Mouse (Mus musculus): ENCODE results near the gene Vim. TPM values are rescaled to one million over a fixed set of nuclear protein-coding genes. Genes with fewer than 3 reads are reported as not detected.
A peak's percentile ranks its signal among the peaks of the same experiment; 100 is the strongest.

Gene Vim
- polyA plus RNA-seq, 1 experiment, result 95.7 TPM

DNA sequence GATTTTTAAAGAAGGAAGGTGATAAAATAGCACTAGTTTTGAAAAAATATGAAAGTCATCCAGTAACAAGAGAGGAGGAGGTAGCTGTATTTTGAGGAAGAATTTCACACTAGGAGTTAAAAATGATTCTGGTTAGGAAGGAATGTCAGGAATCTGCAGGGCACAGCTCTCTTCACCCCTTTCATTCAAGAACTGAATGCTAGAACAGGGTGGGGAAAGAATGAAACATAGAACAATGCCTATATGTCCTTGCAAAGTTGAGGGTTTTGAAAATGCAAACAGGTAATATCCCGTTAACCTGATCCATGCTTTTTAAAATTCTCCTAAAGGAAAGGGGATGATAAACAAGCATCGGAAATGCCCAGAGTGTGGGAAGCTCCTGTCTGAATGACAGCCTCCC lies 19.8 kb upstream of the Vim start:
- no peak for TF ChIP-seq CTCF (IDR thresholded peaks at IDR 0.05; ENCODE audit: control insufficient read depth, insufficient read depth, insufficient replicate concordance, low read depth, low read length)
- no peak for TF ChIP-seq POLR2A (IDR thresholded peaks at IDR 0.05; ENCODE audit: control insufficient read depth, low read depth, low read length)
- Histone ChIP-seq H3K27ac (ENCODE audit: control insufficient read depth, insufficient read depth, low read depth, low read length) (no peak overlapping the region), H3K27me3 (ENCODE audit: control insufficient read depth, insufficient read depth, low read length) (no peaks in the 10 kb centered on the region), H3K4me3 (ENCODE audit: control insufficient read depth, low read depth, low read length) (no peak overlapping the region), H3K4me1 (ENCODE audit: control insufficient read depth, insufficient read depth, low read length) (no peaks in the 10 kb centered on the region), H3K36me3 (ENCODE audit: control insufficient read depth, insufficient read depth, low read length) (no peaks in the 10 kb centered on the region)

DNA sequence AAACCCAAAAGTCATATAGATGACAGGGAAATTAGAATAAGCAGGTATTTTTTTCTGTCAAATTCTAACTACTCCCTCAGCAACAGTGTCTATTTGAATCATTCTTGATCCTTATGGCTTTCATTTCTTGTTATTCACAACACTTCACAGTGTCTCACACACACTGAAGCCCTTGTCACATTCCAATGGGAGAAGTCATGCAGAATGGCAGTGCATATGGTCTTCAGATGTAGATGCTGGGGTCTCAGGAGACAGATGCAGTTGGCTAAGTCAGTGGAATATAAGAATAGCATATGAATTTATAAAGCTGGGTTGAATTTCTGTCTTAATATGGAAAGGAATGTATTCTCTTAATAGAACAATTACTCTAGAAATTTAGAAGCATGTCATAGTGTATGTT lies 17.5 kb upstream of the Vim start:
- TF ChIP-seq CTCF (IDR thresholded peaks at IDR 0.05; ENCODE audit: control insufficient read depth, insufficient read depth, insufficient replicate concordance, low read depth, low read length) (no peak), POLR2A (IDR thresholded peaks at IDR 0.05; ENCODE audit: control insufficient read depth, low read depth, low read length) (no peak)
- Histone ChIP-seq H3K4me3 (ENCODE audit: control insufficient read depth, low read depth, low read length) (no peak overlapping the region), H3K27me3 (ENCODE audit: control insufficient read depth, insufficient read depth, low read length) (no peaks in the 10 kb centered on the region), H3K4me1 (ENCODE audit: control insufficient read depth, insufficient read depth, low read length) (no peaks in the 10 kb centered on the region; the same call in 1 of the 2 replicates), H3K27ac (ENCODE audit: control insufficient read depth, insufficient read depth, low read depth, low read length) (no peak overlapping the region), H3K36me3 (ENCODE audit: control insufficient read depth, insufficient read depth, low read length) (no peaks in the 10 kb centered on the region)

GRCm38 (mm10) chr2:13557145-13558030 lies 16.3 kb upstream of the Vim start:
- no peaks in the 10 kb centered on the region for H3K36me3 ChIP-seq (ENCODE audit: control insufficient read depth, insufficient read depth, low read length)

DNA sequence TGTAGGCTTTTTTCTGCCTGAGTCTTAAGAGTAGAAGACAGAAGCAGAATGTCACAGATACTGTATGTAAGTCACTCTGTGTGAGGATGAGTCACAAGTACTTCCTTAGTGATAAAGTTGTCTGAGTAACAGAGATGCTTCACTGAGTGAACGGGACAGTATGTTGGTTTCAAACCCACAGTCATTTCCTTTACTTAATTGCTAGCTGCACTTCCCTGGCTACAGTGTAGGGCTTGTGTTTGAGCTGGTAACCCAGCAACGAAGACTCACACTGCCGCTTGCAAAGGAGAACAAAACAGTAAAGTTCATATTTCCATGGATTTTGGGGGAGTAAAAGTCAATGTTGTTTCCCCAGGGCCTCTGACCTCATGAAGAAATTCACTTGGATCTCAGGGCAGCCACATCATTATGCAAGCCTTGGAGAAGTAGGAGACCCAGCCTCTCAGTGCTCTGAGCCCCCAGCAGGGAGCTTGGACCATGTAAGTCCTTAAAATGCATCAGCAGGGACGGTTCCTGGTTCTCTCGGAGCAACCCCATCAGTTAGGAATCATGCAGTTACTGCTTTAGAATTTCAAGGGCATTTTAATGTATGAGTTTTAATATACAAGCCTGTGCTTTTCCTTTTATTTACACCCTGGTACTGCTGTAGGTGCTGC lies 15.0 kb upstream of the Vim start:
- Histone ChIP-seq H3K27me3 (ENCODE audit: control insufficient read depth, insufficient read depth, low read length) (no peaks in the 10 kb centered on the region), H3K36me3 (ENCODE audit: control insufficient read depth, insufficient read depth, low read length) (no peaks in the 10 kb centered on the region), H3K27ac (ENCODE audit: control insufficient read depth, insufficient read depth, low read depth, low read length) (no peak overlapping the region), H3K4me3 (ENCODE audit: control insufficient read depth, low read depth, low read length) (no peak overlapping the region), H3K4me1 (ENCODE audit: control insufficient read depth, insufficient read depth, low read length) (no peaks in the 10 kb centered on the region; the same call in 1 of the 2 replicates)
- TF ChIP-seq POLR2A (IDR thresholded peaks at IDR 0.05; ENCODE audit: control insufficient read depth, low read depth, low read length) (no peak), CTCF (IDR thresholded peaks at IDR 0.05; ENCODE audit: control insufficient read depth, insufficient read depth, insufficient replicate concordance, low read depth, low read length) (no peak)

More at GRCm38 (mm10) chr2:13557145-13558030, 16.3 kb upstream of the Vim start:
- Histone ChIP-seq H3K4me3 (ENCODE audit: control insufficient read depth, low read depth, low read length) (no peak overlapping the region), H3K27ac (ENCODE audit: control insufficient read depth, insufficient read depth, low read depth, low read length) (no peak overlapping the region), H3K4me1 (ENCODE audit: control insufficient read depth, insufficient read depth, low read length) (no peaks in the 10 kb centered on the region; the same call in 1 of the 2 replicates), H3K27me3 (ENCODE audit: control insufficient read depth, insufficient read depth, low read length) (no peaks in the 10 kb centered on the region)
- TF ChIP-seq CTCF (IDR thresholded peaks at IDR 0.05; ENCODE audit: control insufficient read depth, insufficient read depth, insufficient replicate concordance, low read depth, low read length) (no peak), POLR2A (IDR thresholded peaks at IDR 0.05; ENCODE audit: control insufficient read depth, low read depth, low read length) (no peak)

DNA sequence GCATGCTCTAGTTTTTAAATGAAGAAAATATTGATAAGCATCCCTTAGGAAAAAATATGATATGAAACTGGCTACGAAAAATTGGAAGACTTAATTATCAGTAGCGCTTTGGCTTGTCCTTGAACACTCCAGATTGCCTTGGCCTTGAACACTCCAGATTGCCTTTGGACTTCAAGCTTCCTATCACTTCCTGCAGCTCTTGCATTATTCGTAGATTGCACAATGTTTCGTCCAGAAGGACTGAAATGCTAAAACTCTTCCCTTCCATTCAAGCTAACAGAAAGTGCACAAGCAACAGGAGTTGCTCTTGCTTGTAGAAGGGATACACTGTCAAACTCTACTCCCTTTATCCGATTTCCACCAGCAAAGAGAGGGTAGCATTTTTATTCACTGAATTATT lies 14.4 kb upstream of the Vim start:
- H3K4me3 ChIP-seq (ENCODE audit: control insufficient read depth, low read depth, low read length), result no peak overlapping the region
- peak overlapping the region; percentile 21; the same call in 1 of the 2 replicates for H3K27ac ChIP-seq (ENCODE audit: control insufficient read depth, insufficient read depth, low read depth, low read length)
- H3K4me1 ChIP-seq (ENCODE audit: control insufficient read depth, insufficient read depth, low read length), result no peaks in the 10 kb centered on the region; the same call in 1 of the 2 replicates
- H3K36me3 ChIP-seq (ENCODE audit: control insufficient read depth, insufficient read depth, low read length), result no peaks in the 10 kb centered on the region
- H3K27me3 ChIP-seq (ENCODE audit: control insufficient read depth, insufficient read depth, low read length), result no peaks in the 10 kb centered on the region
- TF ChIP-seq CTCF (IDR thresholded peaks at IDR 0.05; ENCODE audit: control insufficient read depth, insufficient read depth, insufficient replicate concordance, low read depth, low read length) (no peak), POLR2A (IDR thresholded peaks at IDR 0.05; ENCODE audit: control insufficient read depth, low read depth, low read length) (no peak)

DNA sequence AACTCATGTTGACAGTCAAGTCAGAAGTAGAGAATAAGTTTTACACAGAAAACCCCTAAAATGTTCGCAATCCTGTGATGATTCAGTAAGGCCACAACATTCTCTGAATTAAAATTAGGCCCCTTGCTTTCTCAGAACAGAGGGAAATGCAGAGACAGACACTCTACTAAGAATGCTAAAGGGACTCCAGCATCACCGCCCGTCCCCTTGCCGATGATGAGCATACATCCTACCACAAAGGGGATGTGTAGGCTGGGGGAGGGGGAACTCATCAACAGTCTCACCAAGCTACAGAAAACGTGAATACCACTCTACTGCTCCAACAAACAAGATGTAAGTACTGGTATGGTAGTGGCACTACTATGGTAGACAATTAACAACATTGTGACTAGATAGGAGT lies 14.0 kb upstream of the Vim start:
- Histone ChIP-seq H3K27ac (ENCODE audit: control insufficient read depth, insufficient read depth, low read depth, low read length) (no peak overlapping the region; the same call in 1 of the 2 replicates), H3K4me1 (ENCODE audit: control insufficient read depth, insufficient read depth, low read length) (no peaks in the 10 kb centered on the region; the same call in 1 of the 2 replicates), H3K4me3 (ENCODE audit: control insufficient read depth, low read depth, low read length) (no peak overlapping the region), H3K36me3 (ENCODE audit: control insufficient read depth, insufficient read depth, low read length) (no peaks in the 10 kb centered on the region), H3K27me3 (ENCODE audit: control insufficient read depth, insufficient read depth, low read length) (no peaks in the 10 kb centered on the region)
- TF ChIP-seq CTCF (IDR thresholded peaks at IDR 0.05; ENCODE audit: control insufficient read depth, insufficient read depth, insufficient replicate concordance, low read depth, low read length), result no peak
- no peak for TF ChIP-seq POLR2A (IDR thresholded peaks at IDR 0.05; ENCODE audit: control insufficient read depth, low read depth, low read length)

DNA sequence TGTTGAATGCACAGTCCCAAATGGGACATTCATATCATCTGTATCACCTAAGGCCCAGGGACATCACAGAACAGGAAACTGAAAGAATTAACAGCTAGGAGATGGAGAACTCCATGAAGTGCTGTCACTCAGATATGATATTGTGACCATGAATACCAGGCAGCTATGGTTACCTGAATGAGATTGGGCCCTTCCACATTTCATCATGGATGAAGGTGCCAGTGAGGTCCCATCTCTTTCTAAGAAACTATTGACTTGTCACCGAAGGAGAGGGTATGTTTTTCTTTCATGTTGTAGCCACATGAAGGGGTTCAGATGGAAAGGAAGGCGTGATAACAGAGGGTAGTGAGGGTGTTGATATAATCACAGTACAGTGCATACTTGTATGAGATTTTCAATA lies 13.3 kb upstream of the Vim start:
- no peak overlapping the region for H3K27ac ChIP-seq (ENCODE audit: control insufficient read depth, insufficient read depth, low read depth, low read length)
- H3K4me1 ChIP-seq (ENCODE audit: control insufficient read depth, insufficient read depth, low read length), result no peaks in the 10 kb centered on the region; the same call in 1 of the 2 replicates
- H3K36me3 ChIP-seq (ENCODE audit: control insufficient read depth, insufficient read depth, low read length), result no peaks in the 10 kb centered on the region
- H3K4me3 ChIP-seq (ENCODE audit: control insufficient read depth, low read depth, low read length), result no peak overlapping the region
- no peak for TF ChIP-seq POLR2A (IDR thresholded peaks at IDR 0.05; ENCODE audit: control insufficient read depth, low read depth, low read length)
- no peak for TF ChIP-seq CTCF (IDR thresholded peaks at IDR 0.05; ENCODE audit: control insufficient read depth, insufficient read depth, insufficient replicate concordance, low read depth, low read length)
- no peaks in the 10 kb centered on the region for H3K27me3 ChIP-seq (ENCODE audit: control insufficient read depth, insufficient read depth, low read length)

Data from testis, adult 2 months (tissue).